Mouse (Mus musculus) small intestine, adult 10 weeks (tissue): ENCODE results near the gene Strn4. TPM values are rescaled to one million over a fixed set of nuclear protein-coding genes. Genes with fewer than 3 reads are reported as not detected.

Experiments used
- polyA plus RNA-seq: library from polyadenylated mRNA; stranded (reverse); fragments of 350-450 nt; fragmentation: Illumina TruSeq; extraction: RNeasy Lipid Tissue Mini Kit (QIAGEN cat#74804); gene quantifications from one replicate; pipeline ENCODE4 v1.2.3, GENCODE M21; 2014; ENCODE audit warnings: low replicate concordance

Gene Strn4
- 8.1 TPM for polyA plus RNA-seq

DNA sequence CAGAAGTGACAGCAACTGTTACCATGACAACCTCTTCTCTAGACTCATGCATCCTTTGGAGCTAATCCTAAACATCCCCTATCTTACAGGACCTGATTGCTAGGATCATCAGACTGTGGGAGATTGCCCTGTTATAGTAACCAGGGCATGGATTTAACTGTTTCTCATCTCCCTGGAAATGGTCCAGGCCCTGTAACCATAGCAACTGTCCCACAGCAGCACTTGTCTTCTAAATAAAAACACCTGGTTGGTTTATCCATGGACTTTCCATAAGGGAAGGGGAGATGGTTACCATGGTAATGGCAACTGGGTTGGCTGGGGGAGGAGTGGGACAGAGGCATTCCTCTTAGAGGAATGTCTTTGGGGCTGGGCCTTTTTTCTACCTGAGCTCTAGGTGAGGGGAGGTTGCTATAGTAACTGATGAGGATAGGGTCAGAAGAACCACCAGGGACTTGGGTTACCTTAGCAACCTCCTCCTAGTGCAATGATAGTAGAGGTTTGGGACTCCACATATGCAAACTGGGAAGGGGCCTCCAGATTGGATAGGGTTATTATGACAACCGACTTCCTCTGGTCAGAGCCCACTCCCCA is at the start of gene Strn4:
TSS of gene Strn4 (plus strand) at position 539 of the 591 bp plus-strand sequence.

DNA sequence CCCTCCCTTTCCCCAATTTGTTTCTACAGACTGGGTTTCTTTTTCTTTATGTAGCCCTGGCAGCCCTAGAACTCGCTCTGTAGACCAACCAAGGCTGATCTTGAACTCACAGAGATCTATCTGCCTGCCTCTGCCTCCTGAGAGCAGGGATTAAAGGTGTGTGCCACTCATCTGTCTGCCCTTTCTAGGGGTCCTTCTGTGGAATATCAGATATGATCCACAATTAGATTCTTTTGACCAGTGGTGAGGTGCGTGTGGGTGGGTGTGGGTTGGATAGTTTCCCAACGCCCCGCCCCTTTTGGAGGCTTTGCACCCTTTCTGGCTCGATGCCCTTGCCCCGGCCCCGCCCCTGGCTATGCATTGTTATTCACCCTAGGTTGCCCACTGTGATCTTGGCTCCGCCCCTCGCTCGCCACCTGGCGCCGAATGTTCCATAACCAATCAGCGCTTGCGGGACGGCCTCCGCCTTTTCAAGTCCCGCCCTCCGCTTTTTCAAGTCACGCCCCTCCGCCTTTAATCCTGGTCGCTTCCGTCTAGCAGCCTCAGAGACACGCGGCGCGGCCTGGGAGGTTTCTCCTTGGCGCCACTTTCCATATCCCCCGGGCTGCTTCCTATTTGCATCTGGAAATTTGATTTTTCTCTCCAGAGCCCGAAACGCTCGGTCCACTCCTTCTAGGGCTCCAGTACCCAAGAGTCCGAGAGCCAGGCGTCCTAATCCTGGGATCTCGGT is 34.7 kb upstream of the Strn4 start, which contains the start of gene Slc1a5:
TSS of gene Slc1a5 (plus strand) at position 516 of the 730 bp plus-strand sequence.

DNA sequence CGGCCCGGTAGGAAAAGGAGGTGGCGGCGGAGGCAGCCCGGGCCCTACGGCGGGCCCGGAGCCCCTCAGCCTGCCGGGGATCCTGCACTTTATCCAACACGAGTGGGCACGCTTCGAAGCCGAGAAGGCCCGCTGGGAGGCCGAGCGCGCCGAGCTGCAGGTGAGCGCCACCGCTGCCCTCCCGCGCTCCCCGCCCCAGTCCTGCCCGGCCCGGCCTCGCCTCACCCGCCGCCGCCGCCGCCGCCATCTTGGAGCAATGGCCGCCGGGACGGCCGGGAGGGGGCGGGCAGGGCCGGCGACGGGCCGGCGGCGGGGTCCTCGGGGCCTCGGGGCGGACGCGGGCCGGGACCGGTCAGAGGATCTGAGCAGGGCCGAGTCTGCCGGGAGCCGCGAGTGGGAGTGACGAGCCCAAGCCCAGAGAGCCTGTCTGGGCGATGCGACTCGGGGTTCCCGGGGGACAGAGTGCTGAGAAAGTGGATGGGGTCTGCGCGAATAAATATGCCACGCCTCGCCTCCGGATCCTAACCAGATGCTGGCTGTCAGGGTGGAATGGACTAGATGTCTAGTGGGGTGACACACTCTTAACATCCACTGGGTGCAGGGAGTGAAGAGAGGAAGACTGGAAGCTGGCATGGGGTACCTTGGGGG is 910 bp downstream of the Strn4 start, which contains the start of gene Fkrp:
TSS of gene Fkrp (minus strand) at position 258 of the 648 bp plus-strand sequence.

DNA sequence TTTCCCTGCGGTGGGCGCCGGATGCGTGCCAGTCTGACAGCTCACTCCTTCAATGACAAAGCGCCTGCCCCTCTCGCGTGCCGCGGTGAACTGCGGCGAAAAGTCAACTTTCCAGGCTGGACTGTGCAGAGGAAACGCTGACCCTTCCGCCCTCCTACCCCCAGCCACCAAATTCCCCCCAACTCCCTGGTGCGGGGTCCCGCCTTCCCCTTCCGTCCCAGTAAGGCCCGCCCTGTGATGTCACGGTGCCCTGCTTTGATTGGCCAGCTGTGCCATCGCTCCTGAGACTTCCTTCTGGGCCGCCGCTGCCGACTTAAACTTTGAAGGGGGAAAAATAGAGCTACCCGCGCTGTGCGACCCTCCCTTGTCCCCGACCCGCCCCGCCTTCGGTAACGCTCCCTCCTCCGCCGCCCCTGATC is 27.0 kb downstream of the Strn4 start, which contains the start of gene Prkd2:
TSS of gene Prkd2 (plus strand) at position 258 of the 419 bp plus-strand sequence.

DNA sequence AGATGAGACGGTGACA is 59.4 kb downstream of the Strn4 start, which contains the start of gene Dact3:
TSS of gene Dact3 (plus strand) at position 8 of the 16 bp plus-strand sequence.

Other genes starting within 250 kb of the Strn4 start
- gene Arhgap35, start 200.9 kb upstream of the Strn4 start, polyA plus RNA-seq, result 5.0 TPM
- not detected for gene Ceacam15, start 140.2 kb upstream of the Strn4 start, polyA plus RNA-seq
- gene Ceacam9, start 94.0 kb upstream of the Strn4 start, polyA plus RNA-seq, result not detected
- gene Ap2s1, start 77.5 kb upstream of the Strn4 start, polyA plus RNA-seq, result 62.1 TPM
- gene Slc1a5, start 34.5 kb upstream of the Strn4 start, polyA plus RNA-seq, result 17.6 TPM
- 2.6 TPM for gene Fkrp, start 843 bp downstream of the Strn4 start, polyA plus RNA-seq
- gene Prkd2, start 27.0 kb downstream of the Strn4 start, polyA plus RNA-seq, result 0.59 TPM
- gene Dact3, start 59.4 kb downstream of the Strn4 start, polyA plus RNA-seq, result 0.93 TPM
- not detected for gene Gng8, start 75.9 kb downstream of the Strn4 start, polyA plus RNA-seq
- 0.59 TPM for gene Ptgir, start 90.6 kb downstream of the Strn4 start, polyA plus RNA-seq
- gene Calm3, start 108.2 kb downstream of the Strn4 start, polyA plus RNA-seq, result 15.4 TPM
- gene Pnmal2, start 128.8 kb downstream of the Strn4 start, polyA plus RNA-seq, result 0.11 TPM
- 0.30 TPM for gene Pnmal1, start 143.8 kb downstream of the Strn4 start, polyA plus RNA-seq
- 0.30 TPM for gene Gm42372, start 167.2 kb downstream of the Strn4 start, polyA plus RNA-seq
- gene Ccdc8, start 176.8 kb downstream of the Strn4 start, polyA plus RNA-seq, result 0.26 TPM
- 8.2 TPM for gene Ppp5c, start 212.0 kb downstream of the Strn4 start, polyA plus RNA-seq
- 0.41 TPM for gene Hif3a, start 246.5 kb downstream of the Strn4 start, polyA plus RNA-seq